Comparison of ENCODE assay signal across 10 mouse cellular contexts in the genomic region with DNA sequence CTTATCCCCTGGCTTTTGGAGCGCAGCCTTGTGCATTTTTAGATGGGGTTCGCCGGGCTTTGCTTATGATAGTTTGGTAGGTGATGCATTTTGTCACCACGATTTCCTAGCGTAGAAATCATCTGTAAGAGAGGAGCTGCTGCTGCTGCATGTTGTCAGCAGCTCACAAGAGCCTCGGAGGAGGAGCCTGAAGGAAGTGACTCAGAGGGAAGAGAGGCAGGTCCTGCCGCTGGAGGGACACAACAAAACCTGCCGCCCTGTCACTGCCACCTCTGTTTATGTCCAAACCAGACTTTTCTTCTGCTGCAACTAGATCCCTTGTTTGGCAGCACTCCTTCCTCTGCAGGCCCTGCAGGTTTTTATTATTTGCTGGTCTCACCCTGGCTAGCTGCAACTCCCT. TPM values are rescaled to one million over a fixed set of nuclear protein-coding genes. Genes with fewer than 3 reads are reported as not detected.
DNase-seq lines count a peak whose midpoint lies in the region; ATAC-seq and TF ChIP-seq lines count a peak whose summit lies in the region.
"Had no signal": no experiment of that assay in that cellular context is flagged by ENCODE, and none has a peak within 500 bp of the region (broad histone marks: within the 10 kb centered on the region; RNA-seq: fewer than 3 reads in every experiment).

No protein-coding gene starts in this region.

- H3K27me3 ChIP-seq in hindbrain, embryonic 13.5 days: no peaks in the 10 kb centered on the region
- H3K27me3 ChIP-seq in hindbrain, postnatal 0 days (ENCODE audit: insufficient read depth, low read length): no peaks in the 10 kb centered on the region
- H3K27me3 ChIP-seq in heart, embryonic 13.5 days (replicated peaks): no peaks in the 10 kb centered on the region
- H3K27me3 ChIP-seq in midbrain, embryonic 14.5 days (ENCODE audit: control insufficient read depth, insufficient read depth, low read length): no peaks in the 10 kb centered on the region

- H3K4me2 ChIP-seq in hindbrain, embryonic 13.5 days: no peak overlapping the region
- no peak overlapping the region for H3K4me2 ChIP-seq in hindbrain, postnatal 0 days (ENCODE audit: low read depth, low read length)
- H3K4me2 ChIP-seq in heart, embryonic 13.5 days: peak overlapping the region; percentile 54
- H3K4me2 ChIP-seq in midbrain, embryonic 14.5 days (ENCODE audit: low read length): no peak overlapping the region

- ATAC-seq in hindbrain, embryonic 13.5 days (ENCODE audit: low FRiP score): no peak
- ATAC-seq in hindbrain, postnatal 0 days: no peak
- no peak for ATAC-seq in heart, embryonic 13.5 days (ENCODE audit: extremely low read depth, insufficient number of reproducible peaks, low FRiP score, low TSS enrichment)
- no peak for ATAC-seq in midbrain, embryonic 14.5 days (ENCODE audit: low FRiP score, low TSS enrichment)

- peak overlapping the region; percentile 30 for H3K27ac ChIP-seq in hindbrain, embryonic 13.5 days
- H3K27ac ChIP-seq in hindbrain, postnatal 0 days: no peak overlapping the region
- H3K27ac ChIP-seq in heart, embryonic 13.5 days (replicated peaks): peak overlapping the region; percentile 64
- no peak overlapping the region for H3K27ac ChIP-seq in midbrain, embryonic 14.5 days (replicated peaks; ENCODE audit: low read depth, low read length)

- no peak for TF ChIP-seq CTCF in hindbrain, postnatal 0 days (IDR thresholded peaks at IDR 0.05; ENCODE audit: low read depth)

- H3K4me3 ChIP-seq in hindbrain, embryonic 13.5 days: no peak overlapping the region
- no peak overlapping the region for H3K4me3 ChIP-seq in hindbrain, postnatal 0 days (ENCODE audit: low read length)
- H3K4me3 ChIP-seq in heart, embryonic 13.5 days: peak overlapping the region; percentile 25
- H3K4me3 ChIP-seq in midbrain, embryonic 14.5 days (replicated peaks; ENCODE audit: low read depth, low read length): no peak overlapping the region

- no peak overlapping the region for H3K9ac ChIP-seq in hindbrain, embryonic 13.5 days
- H3K9ac ChIP-seq in hindbrain, postnatal 0 days (replicated peaks; ENCODE audit: low read length): no peak overlapping the region
- peak overlapping the region; percentile 56; the same call in 1 of the 2 replicates for H3K9ac ChIP-seq in heart, embryonic 13.5 days
- no peak overlapping the region for H3K9ac ChIP-seq in midbrain, embryonic 14.5 days (replicated peaks; ENCODE audit: low read length)

- H3K9me3 ChIP-seq in hindbrain, embryonic 13.5 days: peaks cover 5% of the 10 kb centered on the region; the same call in 1 of the 2 replicates
- no peaks in the 10 kb centered on the region for H3K9me3 ChIP-seq in hindbrain, postnatal 0 days (ENCODE audit: low read length)
- H3K9me3 ChIP-seq in heart, embryonic 13.5 days: 0 out of 2 replicates have a peak, but pooled peaks cover 8% of the 10 kb centered on the region
- H3K9me3 ChIP-seq in midbrain, embryonic 14.5 days (ENCODE audit: control insufficient read depth, low read length): peaks cover 2% of the 10 kb centered on the region; the same call in 1 of the 2 replicates

- H3K4me1 ChIP-seq in hindbrain, embryonic 13.5 days (replicated peaks): peaks cover 69% of the 10 kb centered on the region
- H3K4me1 ChIP-seq in hindbrain, postnatal 0 days (ENCODE audit: insufficient read depth, low read length): peaks cover 24% of the 10 kb centered on the region
- H3K4me1 ChIP-seq in heart, embryonic 13.5 days: peaks cover 73% of the 10 kb centered on the region
- peaks cover 45% of the 10 kb centered on the region for H3K4me1 ChIP-seq in midbrain, embryonic 14.5 days (ENCODE audit: control insufficient read depth, insufficient read depth, low read length)

- H3K36me3 ChIP-seq in hindbrain, embryonic 13.5 days: peaks cover 3% of the 10 kb centered on the region; the same call in 1 of the 2 replicates
- H3K36me3 ChIP-seq in hindbrain, postnatal 0 days (ENCODE audit: insufficient read depth, low read length): no peaks in the 10 kb centered on the region
- peaks cover 6% of the 10 kb centered on the region; the same call in 1 of the 2 replicates for H3K36me3 ChIP-seq in heart, embryonic 13.5 days
- no peaks in the 10 kb centered on the region for H3K36me3 ChIP-seq in midbrain, embryonic 14.5 days (ENCODE audit: control insufficient read depth, insufficient read depth, low read length)
- H3K36me3 ChIP-seq: G1E had no signal

- no peak for DNase-seq in hindbrain, postnatal 0 days (ENCODE audit: low spot score)
- DNase-seq in adipocyte (ENCODE audit: low spot score): peak; percentile 34
- DNase-seq in lung, postnatal 14 days: peak; percentile 52
- no peak for DNase-seq in thymus, postnatal 14 days
- no peak for DNase-seq in cerebellum, adult 9-10 months
- DNase-seq in midbrain, embryonic 14.5 days: no peak
- DNase-seq: cerebellum, adult 18-20 months had no signal

- WGBS in hindbrain, embryonic 13.5 days: 57% methylated on average over 8 of the region's 8 CpGs
- 45% methylated on average over 8 of the region's 8 CpGs for WGBS in hindbrain, postnatal 0 days
- WGBS in heart, embryonic 13.5 days: 10% methylated on average over 8 of the region's 8 CpGs
- 60% methylated on average over 8 of the region's 8 CpGs for WGBS in midbrain, embryonic 14.5 days

RNA-seq across cellular contexts. Expression of gene Agap1, which starts 8.5 kb away (rescaled TPM):
- 48.4 and 51.3 TPM in 2 replicates for polyA plus RNA-seq in hindbrain, embryonic 13.5 days (2015; fragmentation: Nextera tagmentation; extraction: Ambion mirVana)
- total RNA-seq in hindbrain, postnatal 0 days (2014; rRNA removed): 111 and 122 TPM in 2 replicates
- polyA plus RNA-seq in hindbrain, postnatal 0 days (2015; fragmentation: Nextera tagmentation; extraction: Ambion mirVana): 40.0 and 41.4 TPM in 2 replicates
- 7.1 TPM in 2 replicates for polyA plus RNA-seq in heart, embryonic 13.5 days (2015; fragmentation: Nextera tagmentation; extraction: Ambion mirVana)
- 82.3 and 89.6 TPM in 2 replicates for polyA plus RNA-seq in midbrain, embryonic 14.5 days (2014; fragmentation: Nextera tagmentation; extraction: Ambion mirVana)

Comparison
In these comparisons a context has a peak if more than half of its experiments do, and no peak if none do; other contexts are left out.
1. H3K27ac ChIP-seq: peak in hindbrain, embryonic 13.5 days (single experiment) and heart, embryonic 13.5 days (single experiment); none in hindbrain, postnatal 0 days (single experiment) and midbrain, embryonic 14.5 days (single experiment).
2. DNase-seq: peak in adipocyte (single experiment) and lung, postnatal 14 days (single experiment); none in hindbrain, postnatal 0 days (single experiment), thymus, postnatal 14 days (single experiment), cerebellum, adult 9-10 months (single experiment) and midbrain, embryonic 14.5 days (single experiment).